Mouse (Mus musculus): ENCODE measurements at regions not wholly inside any gene's neighbourhood (a gene's known extent, or its start where the extent isn't known, plus 50 kb on each side); places are given as distances from the start of the nearest gene placed in this dataset.

- no peak for ATAC-seq (ENCODE audit: borderline replicate concordance, extremely low read depth, low FRiP score, low TSS enrichment)
- WGBS: 29% methylated on average over 8 of the region's 8 CpGs
- no peak overlapping the region for H3K4me2 ChIP-seq
- no peaks in the 10 kb centered on the region for H3K9me3 ChIP-seq
- no peak overlapping the region for H3K9ac ChIP-seq
- peak overlapping the region; percentile 55; the same call in 1 of the 2 replicates for H3K27ac ChIP-seq
- peaks cover 10% of the 10 kb centered on the region for H3K4me1 ChIP-seq
- H3K36me3 ChIP-seq: no peaks in the 10 kb centered on the region
- no peaks in the 10 kb centered on the region for H3K27me3 ChIP-seq
- H3K4me3 ChIP-seq: no peak overlapping the region
Observed at GRCm38 (mm10) chr10:125726546-125726945, 239.4 kb upstream of the Lrig3 start.

- H3K9ac ChIP-seq: no peak overlapping the region
- WGBS: 77% methylated on average over 4 of the region's 4 CpGs
- H3K4me1 ChIP-seq: no peaks in the 10 kb centered on the region
- H3K4me2 ChIP-seq: no peak overlapping the region
- no peaks in the 10 kb centered on the region for H3K9me3 ChIP-seq
- H3K4me3 ChIP-seq: no peak overlapping the region
- no peak for ATAC-seq (ENCODE audit: borderline replicate concordance, extremely low read depth, low FRiP score, low TSS enrichment)
- no peaks in the 10 kb centered on the region for H3K27me3 ChIP-seq
- no peak overlapping the region for H3K27ac ChIP-seq
- H3K36me3 ChIP-seq: no peaks in the 10 kb centered on the region
Observed at GRCm38 (mm10) chr10:125735744-125736494, 230.0 kb upstream of the Lrig3 start.

GRCm38 (mm10) chr10:125743181-125743580 is 222.8 kb upstream of the Lrig3 start:
- H3K27ac ChIP-seq: no peak overlapping the region
- no peak overlapping the region for H3K9ac ChIP-seq
- no peaks in the 10 kb centered on the region for H3K36me3 ChIP-seq
- WGBS: 39% methylated on average over 6 of the region's 6 CpGs
- ATAC-seq (ENCODE audit: borderline replicate concordance, extremely low read depth, low FRiP score, low TSS enrichment): no peak
- H3K4me1 ChIP-seq: peaks cover 14% of the 10 kb centered on the region
- H3K4me2 ChIP-seq: no peak overlapping the region
- H3K9me3 ChIP-seq: no peaks in the 10 kb centered on the region
- H3K27me3 ChIP-seq: no peaks in the 10 kb centered on the region
- no peak overlapping the region for H3K4me3 ChIP-seq

GRCm38 (mm10) chr10:125749031-125749585 is 216.9 kb upstream of the Lrig3 start:
- Histone ChIP-seq H3K4me1 (peaks cover 2% of the 10 kb centered on the region), H3K27ac (no peak overlapping the region), H3K27me3 (no peaks in the 10 kb centered on the region), H3K9me3 (no peaks in the 10 kb centered on the region), H3K9ac (no peak overlapping the region), H3K36me3 (no peaks in the 10 kb centered on the region), H3K4me3 (no peak overlapping the region), H3K4me2 (no peak overlapping the region)
- no peak for ATAC-seq (ENCODE audit: borderline replicate concordance, extremely low read depth, low FRiP score, low TSS enrichment)
- 63% methylated on average over 6 of the region's 6 CpGs for WGBS

GRCm38 (mm10) chr10:125752506-125753218 is 213.3 kb upstream of the Lrig3 start:
- WGBS: 52% methylated on average over 10 of the region's 10 CpGs
- no peak for ATAC-seq (ENCODE audit: borderline replicate concordance, extremely low read depth, low FRiP score, low TSS enrichment)

GRCm38 (mm10) chr10:125759171-125759570 is 206.8 kb upstream of the Lrig3 start:
- no peak overlapping the region for H3K4me3 ChIP-seq
- WGBS: 93% methylated on average over 3 of the region's 3 CpGs
- H3K27ac ChIP-seq: no peak overlapping the region
- H3K9ac ChIP-seq: no peak overlapping the region
- no peaks in the 10 kb centered on the region for H3K36me3 ChIP-seq
- H3K9me3 ChIP-seq: no peaks in the 10 kb centered on the region; the same call in 1 of the 2 replicates
- no peaks in the 10 kb centered on the region for H3K4me1 ChIP-seq
- H3K27me3 ChIP-seq: no peaks in the 10 kb centered on the region
- H3K4me2 ChIP-seq: no peak overlapping the region
- no peak for ATAC-seq (ENCODE audit: borderline replicate concordance, extremely low read depth, low FRiP score, low TSS enrichment)

More at GRCm38 (mm10) chr10:125752506-125753218, 213.3 kb upstream of the Lrig3 start:
- no peaks in the 10 kb centered on the region for H3K36me3 ChIP-seq
- no peaks in the 10 kb centered on the region for H3K4me1 ChIP-seq
- H3K9me3 ChIP-seq: no peaks in the 10 kb centered on the region
- no peak overlapping the region for H3K27ac ChIP-seq
- no peaks in the 10 kb centered on the region for H3K27me3 ChIP-seq
- H3K9ac ChIP-seq: no peak overlapping the region
- no peak overlapping the region for H3K4me3 ChIP-seq
- H3K4me2 ChIP-seq: no peak overlapping the region

GRCm38 (mm10) chr10:125762367-125763068 is 203.4 kb upstream of the Lrig3 start:
- H3K4me1 ChIP-seq: 0 out of 2 replicates have a peak, but pooled peaks cover 2% of the 10 kb centered on the region
- no peak overlapping the region for H3K4me2 ChIP-seq
- no peaks in the 10 kb centered on the region; the same call in 1 of the 2 replicates for H3K9me3 ChIP-seq
- no peak overlapping the region for H3K9ac ChIP-seq
- no peaks in the 10 kb centered on the region for H3K27me3 ChIP-seq
- ATAC-seq (ENCODE audit: borderline replicate concordance, extremely low read depth, low FRiP score, low TSS enrichment): no peak
- no peaks in the 10 kb centered on the region for H3K36me3 ChIP-seq
- 81% methylated on average over 16 of the region's 16 CpGs for WGBS
- no peak overlapping the region for H3K4me3 ChIP-seq
- no peak overlapping the region for H3K27ac ChIP-seq

- H3K27me3 ChIP-seq: no peaks in the 10 kb centered on the region
- no peak overlapping the region for H3K9ac ChIP-seq
- ATAC-seq (ENCODE audit: borderline replicate concordance, extremely low read depth, low FRiP score, low TSS enrichment): no peak; the same call in 1 of the 2 replicates
- H3K36me3 ChIP-seq: no peaks in the 10 kb centered on the region
- H3K4me2 ChIP-seq: no peak overlapping the region
- 0 out of 2 replicates have a peak, but pooled peaks cover 2% of the 10 kb centered on the region for H3K4me1 ChIP-seq
- no peaks in the 10 kb centered on the region; the same call in 1 of the 2 replicates for H3K9me3 ChIP-seq
- 56% methylated on average over 10 of the region's 10 CpGs for WGBS
- H3K4me3 ChIP-seq: no peak overlapping the region
- H3K27ac ChIP-seq: peak overlapping the region; percentile 43; the same call in 1 of the 2 replicates
Observed at GRCm38 (mm10) chr10:125764402-125765102, 201.4 kb upstream of the Lrig3 start.

GRCm38 (mm10) chr10:125765103-125765820 is 200.7 kb upstream of the Lrig3 start:
- 55% methylated on average over 10 of the region's 10 CpGs for WGBS

GRCm38 (mm10) chr10:125768281-125768680 is 197.7 kb upstream of the Lrig3 start:
- no peak overlapping the region for H3K27ac ChIP-seq
- H3K9ac ChIP-seq: no peak overlapping the region
- no peaks in the 10 kb centered on the region for H3K36me3 ChIP-seq
- H3K4me1 ChIP-seq: 0 out of 2 replicates have a peak, but pooled peaks cover 2% of the 10 kb centered on the region
- no peak for ATAC-seq (ENCODE audit: borderline replicate concordance, extremely low read depth, low FRiP score, low TSS enrichment)
- no peak overlapping the region for H3K4me2 ChIP-seq
- WGBS: 59% methylated on average over 3 of the region's 3 CpGs
- H3K27me3 ChIP-seq: no peaks in the 10 kb centered on the region
- H3K4me3 ChIP-seq: no peak overlapping the region
- H3K9me3 ChIP-seq: no peaks in the 10 kb centered on the region

More at GRCm38 (mm10) chr10:125765103-125765820, 200.7 kb upstream of the Lrig3 start:
- Histone ChIP-seq H3K27ac (peak overlapping the region; percentile 43; the same call in 1 of the 2 replicates), H3K9me3 (no peaks in the 10 kb centered on the region; the same call in 1 of the 2 replicates), H3K9ac (no peak overlapping the region), H3K27me3 (no peaks in the 10 kb centered on the region), H3K4me1 (0 out of 2 replicates have a peak, but pooled peaks cover 2% of the 10 kb centered on the region), H3K4me2 (no peak overlapping the region), H3K36me3 (no peaks in the 10 kb centered on the region), H3K4me3 (no peak overlapping the region)
- ATAC-seq (ENCODE audit: borderline replicate concordance, extremely low read depth, low FRiP score, low TSS enrichment): peak; percentile 77
